Mouse (Mus musculus): ENCODE data around the gene Zfp961.

Zfp961 gene

GRCm38 (mm10) chr8:71961796-71962195 lies 11.0 kb downstream of the Zfp961 start:
- no peak for DNase-seq (ENCODE audit: low read depth, low spot score)

DNA sequence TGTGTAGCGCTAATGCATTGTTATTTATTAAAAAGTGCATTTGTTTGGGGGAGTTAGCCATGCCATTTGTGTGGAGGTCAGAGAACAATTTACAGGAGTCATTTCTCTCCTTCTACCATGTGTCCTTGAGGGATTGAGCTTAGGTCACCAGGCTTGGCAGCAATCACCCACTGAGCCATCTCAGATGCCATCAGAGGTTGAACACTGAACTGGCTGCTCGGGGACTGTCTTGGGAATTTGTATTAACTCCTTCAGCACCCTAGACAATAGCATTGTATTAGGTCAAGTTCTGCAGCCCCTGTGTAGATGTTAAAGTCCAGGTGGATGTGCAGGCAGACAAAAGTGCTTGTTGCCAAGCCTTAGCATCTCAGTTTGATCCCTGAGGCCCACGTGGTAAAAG lies 13.2 kb downstream of the Zfp961 start:
- DNase-seq (ENCODE audit: low read depth, low spot score) = no peak

- DNase-seq (ENCODE audit: low read depth, low spot score) = no peak
These were observed 14.3 kb downstream of the Zfp961 start for GRCm38 (mm10) chr8:71965166-71965565.

DNA sequence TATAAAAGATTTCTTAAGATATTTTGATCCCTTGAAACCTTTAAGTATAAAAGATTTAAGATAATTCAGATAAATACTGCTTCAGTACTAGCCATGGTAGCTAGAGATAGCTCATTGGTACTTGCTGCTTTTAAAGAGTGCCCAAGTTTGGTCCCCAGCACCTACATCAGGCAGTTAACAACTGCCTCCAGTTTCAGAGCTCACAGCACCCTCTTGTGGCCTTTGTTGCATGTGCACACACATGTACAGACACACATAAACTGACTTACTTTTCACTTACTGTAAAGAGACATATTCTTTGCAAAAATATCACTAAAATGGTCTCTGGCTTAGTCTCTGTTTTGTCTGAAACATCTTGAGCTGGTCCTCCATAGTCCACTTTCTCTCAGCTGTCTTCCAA lies 15.6 kb downstream of the Zfp961 start:
- no peak for DNase-seq (ENCODE audit: low read depth, low spot score)

DNA sequence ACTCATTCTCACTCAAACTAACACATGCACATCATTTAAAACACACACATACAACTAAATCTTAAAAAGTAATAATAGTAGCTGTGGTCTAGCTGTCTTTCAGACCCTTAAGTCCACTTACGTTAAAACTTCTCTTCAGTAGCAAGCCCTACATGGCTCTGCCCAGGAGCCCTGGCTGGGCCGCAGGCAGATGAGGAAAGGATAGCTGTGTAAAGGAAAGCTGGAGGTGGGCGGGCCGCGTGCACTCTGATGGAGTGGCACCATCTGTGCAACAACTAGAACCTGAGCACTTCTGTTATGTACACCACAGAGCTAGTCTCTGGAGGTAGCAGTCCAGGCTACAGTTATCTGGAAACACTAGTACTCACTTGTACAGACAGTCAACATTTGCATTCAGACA lies 16.4 kb downstream of the Zfp961 start:
- DNase-seq (ENCODE audit: low read depth, low spot score) = no peak

DNA sequence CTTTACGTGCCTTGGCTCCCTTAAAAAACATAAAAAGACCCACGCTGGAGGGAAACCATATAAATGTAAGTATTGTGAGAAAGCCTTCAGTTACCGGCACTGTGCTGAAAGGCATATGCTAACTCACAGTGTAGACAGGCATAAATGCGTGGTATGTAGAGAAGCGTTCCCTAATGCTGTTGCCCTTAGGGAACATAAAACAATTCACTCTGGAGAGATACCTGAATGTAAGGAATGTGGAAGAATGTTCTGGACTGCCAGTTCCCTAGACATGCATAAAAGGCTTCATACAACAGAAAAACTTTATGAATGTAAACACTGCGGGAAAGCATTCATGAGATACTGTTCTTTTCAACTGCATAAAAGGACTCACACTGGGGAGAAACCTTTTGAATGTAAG lies 17.3 kb downstream of the Zfp961 start:
- DNase-seq (ENCODE audit: low read depth, low spot score) = no peak

DNA sequence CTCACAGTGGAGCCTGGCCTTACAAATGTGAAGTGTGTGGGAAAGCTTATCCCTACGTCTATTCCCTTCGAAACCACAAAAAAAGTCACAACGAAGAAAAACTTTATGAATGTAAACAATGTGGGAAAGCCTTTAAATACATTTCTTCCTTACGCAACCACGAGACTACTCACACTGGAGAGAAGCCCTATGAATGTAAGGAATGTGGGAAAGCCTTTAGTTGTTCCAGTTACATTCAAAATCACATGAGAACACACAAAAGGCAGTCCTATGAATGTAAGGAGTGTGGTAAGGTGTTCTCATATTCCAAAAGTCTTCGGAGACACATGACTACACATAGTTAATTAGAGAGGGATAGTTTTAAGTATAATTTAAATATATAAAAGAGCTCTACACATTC lies 17.8 kb downstream of the Zfp961 start:
- DNase-seq (ENCODE audit: low read depth, low spot score) = peak; percentile 43

GRCm38 (mm10) chr8:71971945-71972344 lies 21.1 kb downstream of the Zfp961 start:
- peak; percentile 73 for DNase-seq (ENCODE audit: low read depth, low spot score)

DNA sequence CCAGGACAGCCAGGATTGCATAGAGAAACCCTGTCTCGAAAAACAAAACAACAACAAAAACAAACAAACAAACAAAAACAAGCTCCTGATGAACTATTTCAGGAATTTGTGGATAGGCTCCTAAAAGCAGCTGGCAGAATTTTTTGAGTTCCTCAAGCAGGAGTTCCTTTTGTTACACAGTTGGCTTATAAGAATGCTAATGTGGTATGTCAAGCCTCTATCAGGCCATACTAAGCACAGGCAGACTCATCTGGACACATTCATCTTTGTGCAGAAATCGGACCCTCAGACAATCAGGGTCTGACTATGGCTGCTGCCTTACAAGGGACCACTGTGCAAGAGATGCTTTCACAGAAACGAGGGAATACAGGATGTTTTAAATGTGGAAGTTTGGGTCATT lies 23.4 kb downstream of the Zfp961 start:
- DNase-seq (ENCODE audit: low read depth, low spot score) = no peak

DNA sequence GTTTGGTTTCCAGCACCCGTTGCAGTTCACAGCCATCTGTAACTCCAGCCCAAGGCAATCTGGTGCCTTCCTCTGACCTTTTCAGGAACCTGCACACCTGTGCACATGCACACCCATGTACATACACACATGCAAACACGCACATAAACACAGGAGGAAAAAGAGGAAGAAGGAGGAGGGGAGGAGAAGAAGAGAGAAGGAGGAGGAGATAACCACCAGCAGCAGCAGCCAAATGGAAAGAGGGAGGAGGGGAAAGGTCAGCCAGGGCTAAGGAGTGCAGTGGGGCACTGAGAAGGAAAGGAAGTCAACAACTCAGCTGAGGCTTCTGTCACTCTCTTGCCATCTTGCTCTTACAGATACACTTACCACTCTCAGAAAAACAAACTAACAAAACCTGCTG lies 30.2 kb downstream of the Zfp961 start:
- DNase-seq (ENCODE audit: low read depth, low spot score) = no peak

GRCm38 (mm10) chr8:71981456-71981855 lies 30.6 kb downstream of the Zfp961 start:
- DNase-seq (ENCODE audit: low read depth, low spot score) = no peak

GRCm38 (mm10) chr8:71984601-71985000 lies 33.8 kb downstream of the Zfp961 start:
- peak; percentile 55 for DNase-seq (ENCODE audit: low read depth, low spot score)

DNA sequence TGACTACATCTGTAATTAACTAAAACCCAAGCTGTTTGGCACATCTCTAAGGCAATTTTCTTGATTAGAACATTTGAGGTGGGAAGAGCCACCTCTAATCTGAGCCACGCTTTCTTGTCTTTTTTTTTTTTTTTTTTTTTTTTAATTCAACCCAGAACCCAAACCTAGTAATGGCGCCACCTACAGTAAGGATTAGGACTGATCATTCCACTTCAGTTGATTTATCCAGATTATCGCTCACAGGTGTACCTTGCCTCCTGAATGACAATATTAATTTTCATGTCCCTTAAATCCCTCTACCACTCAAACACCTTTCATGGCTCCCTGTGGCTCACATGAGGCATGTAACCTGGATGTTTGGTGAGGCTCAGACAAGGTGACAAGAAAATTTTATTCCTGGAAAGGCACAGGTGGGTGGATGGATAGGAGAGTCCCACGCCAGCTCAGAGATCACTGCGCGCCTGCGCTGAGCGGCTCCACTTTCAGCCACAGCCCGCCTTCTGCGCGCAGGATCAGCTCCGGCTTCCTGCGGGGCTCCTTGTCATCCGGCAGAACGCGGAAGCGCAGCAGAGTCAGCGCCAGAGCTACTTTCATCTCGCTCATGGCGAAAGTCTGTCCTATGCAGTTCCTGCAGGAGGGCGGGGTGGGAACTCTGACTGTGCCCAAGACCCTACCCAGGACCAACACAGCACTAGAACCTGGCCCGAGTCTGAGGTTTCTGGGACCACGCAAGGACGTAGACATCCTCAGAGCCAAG lies 37.5 kb downstream of the Zfp961 start:
- DNase-seq (ENCODE audit: low read depth, low spot score) = no peak

DNA sequence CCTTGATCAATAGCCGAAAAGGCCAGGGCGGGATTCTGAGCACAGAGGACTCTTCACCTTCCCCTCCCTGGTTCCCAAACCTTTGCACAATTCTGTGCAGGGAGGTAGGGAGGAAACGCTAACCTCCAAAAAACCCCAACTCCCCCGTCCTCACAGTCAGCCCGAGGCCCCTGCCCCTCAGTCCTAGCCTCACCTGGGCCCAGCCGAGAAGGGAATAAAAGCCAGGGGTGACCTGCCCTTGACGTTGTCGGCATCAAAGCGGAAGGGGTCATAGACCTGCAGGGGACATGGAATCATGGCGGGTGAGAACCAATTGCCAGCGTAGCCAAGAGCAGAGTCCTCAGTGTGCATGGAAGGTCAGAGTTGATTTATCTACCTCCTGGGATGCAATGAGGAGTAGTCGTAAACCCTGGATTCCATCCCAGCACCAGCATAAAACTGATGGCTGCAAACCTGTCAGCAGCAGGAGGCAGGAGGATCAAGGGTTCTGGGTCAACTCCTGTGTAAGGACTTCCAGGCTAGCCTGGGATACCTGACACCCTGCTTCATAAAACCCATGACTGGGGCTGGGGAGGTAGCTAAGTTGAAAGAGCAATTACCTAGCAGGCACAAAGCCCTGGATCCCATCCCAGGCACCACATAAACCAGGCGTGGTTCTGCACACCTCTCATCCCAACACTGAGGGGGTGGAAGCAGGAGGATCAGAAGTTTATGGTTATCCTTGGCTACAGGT lies 38.2 kb downstream of the Zfp961 start:
- no peak for DNase-seq (ENCODE audit: low read depth, low spot score)

GRCm38 (mm10) chr8:71999434-71999833 lies 48.6 kb downstream of the Zfp961 start:
- DNase-seq (ENCODE audit: low read depth, low spot score) = no peak

- DNase-seq (ENCODE audit: low read depth, low spot score) = no peak
These were observed 49.4 kb downstream of the Zfp961 start for GRCm38 (mm10) chr8:72000223-72000622.

DNA sequence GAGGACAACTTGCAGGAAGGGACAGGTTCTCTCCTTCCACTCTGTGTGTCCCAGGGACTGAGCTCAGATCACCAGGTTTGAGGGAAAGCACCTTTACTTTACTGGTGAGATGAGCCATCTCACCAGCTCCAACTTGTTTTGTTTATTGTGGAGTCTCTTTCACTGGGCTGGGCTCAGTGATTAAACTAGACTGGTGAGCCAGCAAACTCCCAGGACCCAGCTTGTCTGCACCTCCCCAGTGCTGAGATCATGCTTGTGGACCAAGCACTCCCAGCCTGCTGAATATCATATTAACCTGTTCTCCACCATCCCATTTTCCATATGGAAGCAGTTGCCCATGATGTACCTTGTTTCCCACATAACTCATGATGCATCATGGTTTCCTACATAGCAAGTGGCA lies 52.1 kb downstream of the Zfp961 start:
- no peak for DNase-seq (ENCODE audit: low read depth, low spot score)

DNA sequence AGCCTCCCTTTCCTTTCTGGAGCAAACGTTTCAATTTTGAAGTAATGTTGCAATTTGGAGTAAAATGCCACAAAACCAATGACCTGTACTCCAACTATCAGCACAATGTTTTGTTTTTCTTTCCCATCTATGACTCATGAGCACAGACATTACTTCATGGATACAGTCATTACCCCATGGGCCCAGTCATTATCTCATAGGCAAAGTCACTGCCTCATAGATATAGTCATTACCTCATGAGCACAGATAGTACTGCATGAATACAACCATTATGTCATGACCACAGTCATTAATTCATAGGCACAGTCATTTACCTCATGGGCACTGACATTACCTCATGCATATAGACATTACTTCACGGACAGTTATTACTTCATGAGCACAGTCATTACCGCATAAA lies 55.1 kb downstream of the Zfp961 start:
- DNase-seq (ENCODE audit: low read depth, low spot score) = peak; percentile 44

- no peak for DNase-seq (ENCODE audit: low read depth, low spot score)
These were observed 55.9 kb downstream of the Zfp961 start for GRCm38 (mm10) chr8:72006763-72007162.

DNA sequence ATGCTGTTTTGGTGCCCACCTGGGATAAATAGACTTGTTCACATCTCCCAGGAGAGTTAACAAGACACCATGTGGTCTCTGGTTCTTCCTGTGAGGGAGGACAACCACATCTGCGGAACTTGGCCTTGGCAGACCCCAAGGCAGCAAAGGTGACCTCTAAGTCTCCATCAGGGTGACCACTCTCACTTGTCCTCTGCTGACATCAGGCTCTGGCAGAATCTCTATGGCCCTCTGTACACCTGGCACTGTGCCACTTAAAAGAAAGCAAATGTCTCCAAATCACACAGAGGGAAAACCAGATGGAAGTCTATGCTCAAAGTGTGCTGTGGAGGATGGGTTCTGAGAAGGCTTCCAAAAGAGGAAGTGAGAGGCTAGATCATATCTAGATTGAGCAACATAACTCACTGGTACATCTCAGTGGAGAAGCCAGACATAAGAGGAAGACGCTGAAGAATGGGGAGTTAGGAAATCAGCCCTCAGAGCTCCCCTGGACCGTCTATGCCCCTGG lies 57.4 kb downstream of the Zfp961 start:
- no peak for DNase-seq (ENCODE audit: low read depth, low spot score)

- no peak for DNase-seq (ENCODE audit: low read depth, low spot score)
These were observed 58.6 kb downstream of the Zfp961 start, which contains the start of gene Cyp4f18 for GRCm38 (mm10) chr8:72009473-72009872. Gene Cyp4f18, minus strand, starts transcription at chr8:72009626.

- peak; percentile 47 for DNase-seq (ENCODE audit: low read depth, low spot score)
These were observed 62.8 kb downstream of the Zfp961 start for GRCm38 (mm10) chr8:72013506-72014228.

All from 3T3-L1 (cell line).